Mouse (Mus musculus) layer of hippocampus, postnatal 10 days (tissue): ENCODE measurements around the gene Eme2. TPM values are rescaled to one million over a fixed set of nuclear protein-coding genes. Genes with fewer than 3 reads are reported as not detected.

Experiments
- DNase-seq, 2 experiments: peaks; one replicate each; pipeline ENCODE4 v3.0.0; 2021; ENCODE audit warnings: low spot score in 2 of 2
- total RNA-seq, 2 experiments: library from RNA; stranded (reverse); gene quantifications; 2 replicates each; pipeline ENCODE4 v1.2.3; 2021

The Eme2 gene
- total RNA-seq, 2 experiments from 2014 or later: 61.6 to 62.1 TPM

GRCm38 (mm10) chr17:24841133-24841532, 53.8 kb downstream of the Eme2 start:
- DNase-seq: no peak

- DNase-seq: no peak
Measured at GRCm38 (mm10) chr17:24840341-24840740, 54.5 kb downstream of the Eme2 start.

- no peak for DNase-seq
Measured at GRCm38 (mm10) chr17:24839842-24840241, 55.0 kb downstream of the Eme2 start, which contains the start of gene Hagh. Gene Hagh, plus strand, starts transcription at chr17:24840143.

Other genes starting within 250 kb of the Eme2 start
- gene Slc9a3r2, start 244.8 kb downstream of the Eme2 start, total RNA-seq: 10 to 100 TPM; 48.5 to 49.4 TPM
- 1 to 10 TPM; 1.3 to 1.6 TPM for gene Npw, start 236.6 kb downstream of the Eme2 start, total RNA-seq
- gene Zfp598, start 225.4 kb downstream of the Eme2 start, total RNA-seq: 10 to 100 TPM; 40.1 to 43.6 TPM
- 100 to 1,000 TPM; 211 to 212 TPM for gene Syngr3, start 205.1 kb downstream of the Eme2 start, total RNA-seq
- gene Gfer, start 198.9 kb downstream of the Eme2 start, total RNA-seq: 10 to 100 TPM; 19.3 to 22.4 TPM
- 1 to 10 TPM; 4.8 to 5.0 TPM for gene Noxo1, start 198.9 kb downstream of the Eme2 start, total RNA-seq
- gene Tbl3, start 187.4 kb downstream of the Eme2 start, total RNA-seq: 10 to 100 TPM; 28.5 to 34.3 TPM
- gene Rnf151, start 177.0 kb downstream of the Eme2 start, total RNA-seq: not detected
- gene Rps2, start 177.0 kb downstream of the Eme2 start, total RNA-seq: 100 to 1,000 TPM; 563 to 651 TPM
- 100 to 1,000 TPM; 180 to 197 TPM for gene Ndufb10, start 170.6 kb downstream of the Eme2 start, total RNA-seq
- under 1 TPM; 0.53 to 0.62 TPM for gene Rpl3l, start 167.3 kb downstream of the Eme2 start, total RNA-seq
- 10 to 100 TPM; 46.7 to 47.5 TPM for gene Msrb1, start 158.4 kb downstream of the Eme2 start, total RNA-seq
- gene Hs3st6, start 142.1 kb downstream of the Eme2 start, total RNA-seq: under 1 TPM in 1 of 2 experiments, not detected in 1; 0.40 TPM
- gene Meiob, start 90.8 kb downstream of the Eme2 start, total RNA-seq: not detected
- gene Hagh, start 54.9 kb downstream of the Eme2 start, total RNA-seq: 10 to 100 TPM; 81.5 to 87.7 TPM
- 10 to 100 TPM; 15.6 to 16.2 TPM for gene Fahd1, start 44.7 kb downstream of the Eme2 start, total RNA-seq
- gene Igfals, start 29.1 kb downstream of the Eme2 start, total RNA-seq: not detected
- 10 to 100 TPM; 40.4 to 40.5 TPM for gene Nubp2, start 8.7 kb downstream of the Eme2 start, total RNA-seq
- gene Spsb3, start 8.4 kb downstream of the Eme2 start, total RNA-seq: 10 to 100 TPM; 36.4 to 36.9 TPM
- 10 to 100 TPM; 74.1 to 77.8 TPM for gene Mrps34, start within 50 bp of the Eme2 start, total RNA-seq
- gene Nme3, start 1.4 kb upstream of the Eme2 start, total RNA-seq: 10 to 100 TPM; 40.8 to 44.2 TPM
- 100 to 1,000 TPM; 276 to 287 TPM for gene Mapk8ip3, start 41.9 kb upstream of the Eme2 start, total RNA-seq
- gene Jpt2, start 65.6 kb upstream of the Eme2 start, total RNA-seq: 10 to 100 TPM; 13.0 to 14.1 TPM
- gene Cramp1l, start 120.7 kb upstream of the Eme2 start, total RNA-seq: 10 to 100 TPM; 27.2 to 28.9 TPM
- 10 to 100 TPM; 25.6 to 30.1 TPM for gene Ift140, start 121.0 kb upstream of the Eme2 start, total RNA-seq
- 1 to 10 TPM; 7.4 to 7.9 TPM for gene Tmem204, start 188.5 kb upstream of the Eme2 start, total RNA-seq
- 10 to 100 TPM; 36.5 to 43.3 TPM for gene Telo2, start 220.9 kb upstream of the Eme2 start, total RNA-seq
- gene Ptx4, start 225.7 kb upstream of the Eme2 start, total RNA-seq: 1 to 10 TPM in 1 of 2 experiments, under 1 TPM in 1; 0.89 to 1.4 TPM
- gene Clcn7, start 238.3 kb upstream of the Eme2 start, total RNA-seq: 10 to 100 TPM; 40.3 to 46.5 TPM